Mouse (Mus musculus): ENCODE results near the gene Mtg1. TPM values are rescaled to one million over a fixed set of nuclear protein-coding genes. Genes with fewer than 3 reads are reported as not detected.

Mtg1 gene
- polyA plus RNA-seq, 1 experiment from 2014 or later = 20.7 TPM

DNA sequence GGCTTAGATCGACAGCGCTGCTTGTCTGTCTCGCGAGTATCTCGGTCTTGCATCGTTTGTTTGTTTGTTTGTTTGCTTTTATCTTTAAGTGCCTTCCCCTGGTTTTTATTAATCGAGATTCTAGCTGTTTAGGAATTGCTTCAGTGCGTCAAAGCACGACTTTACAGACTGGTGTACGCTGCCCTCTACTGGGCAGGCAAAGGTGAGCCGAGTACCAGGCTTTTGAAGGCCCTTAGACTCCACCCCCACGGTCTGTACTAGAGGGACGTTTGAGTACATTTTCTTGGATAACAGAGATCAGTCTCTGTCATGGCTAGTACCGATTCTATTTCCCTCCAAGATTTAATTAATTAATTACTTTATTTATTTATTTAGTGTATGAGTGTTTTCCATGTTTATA is 4.0 kb downstream of the Mtg1 start:
- WGBS = 4% methylated on average over 14 of the region's 14 CpGs
- Histone ChIP-seq H3K9me3 (ENCODE audit: low read length) (no peaks in the 10 kb centered on the region), H3K36me3 (ENCODE audit: insufficient read depth, low read length) (no peaks in the 10 kb centered on the region), H3K4me2 (replicated peaks; ENCODE audit: low read depth, low read length) (no peak overlapping the region), H3K9ac (replicated peaks; ENCODE audit: low read depth) (no peak overlapping the region), H3K4me1 (ENCODE audit: insufficient read depth, low read depth, low read length) (peaks cover 3% of the 10 kb centered on the region; the same call in 1 of the 2 replicates), H3K4me3 (ENCODE audit: low read depth, low read length) (no peak overlapping the region), H3K27ac (ENCODE audit: low read length) (no peak overlapping the region), H3K27me3 (replicated peaks; ENCODE audit: insufficient read depth, low read length) (no peaks in the 10 kb centered on the region)
- 0 out of 2 replicates have a peak, but pooled peaks have one; percentile 18 for ATAC-seq
- DNase-seq (ENCODE audit: low spot score) = peak; percentile 85
- TF ChIP-seq CTCF (IDR thresholded peaks at IDR 0.05) (peak; percentile 86), EP300 (IDR thresholded peaks at IDR 0.05) (no peak)

DNA sequence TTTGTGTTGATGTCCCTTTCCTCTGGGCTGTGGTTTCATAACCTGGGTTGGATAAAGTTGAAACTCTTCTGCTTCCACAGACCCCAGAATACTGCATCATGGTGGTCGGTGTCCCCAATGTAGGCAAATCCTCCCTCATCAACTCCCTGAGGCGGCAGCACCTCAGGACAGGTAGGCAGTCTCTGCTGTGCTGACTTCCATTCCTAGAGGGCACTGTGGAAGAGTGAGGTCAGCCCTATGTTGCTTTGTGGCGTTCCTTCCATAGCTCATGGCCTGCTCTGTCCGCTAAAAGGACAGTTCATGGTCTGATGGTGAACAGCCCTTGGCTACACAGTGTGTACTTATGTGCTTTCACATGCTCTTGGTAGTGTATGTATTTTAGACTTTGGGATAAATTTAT is 7.2 kb downstream of the Mtg1 start:
- H3K4me2 ChIP-seq (replicated peaks; ENCODE audit: low read depth, low read length) = no peak overlapping the region

DNA sequence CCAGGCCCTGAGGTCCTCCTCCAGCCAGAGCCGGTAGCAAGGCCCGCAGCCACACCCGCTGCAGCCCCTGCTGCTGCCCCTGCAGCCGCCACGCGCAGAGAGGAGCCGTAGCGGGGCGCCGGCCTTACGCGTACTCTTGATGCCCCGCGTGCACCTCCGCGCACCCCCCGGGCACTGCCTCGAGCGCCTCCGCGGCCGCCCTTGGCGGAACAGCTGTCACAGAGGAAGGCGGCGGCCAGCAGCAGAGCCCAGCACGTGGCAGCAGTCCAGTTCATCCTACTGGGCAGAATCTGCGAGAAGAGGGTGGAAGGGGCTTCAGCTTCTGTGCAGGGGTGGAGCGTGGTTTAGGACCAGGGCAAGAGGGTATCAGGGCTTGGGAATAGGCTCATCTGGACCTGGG is 16.0 kb downstream of the Mtg1 start:
- peak overlapping the region; percentile 32; the same call in 1 of the 2 replicates for H3K4me2 ChIP-seq (replicated peaks; ENCODE audit: low read depth, low read length)
- no peak overlapping the region for H3K27ac ChIP-seq (ENCODE audit: low read length)
- no peak overlapping the region for H3K4me3 ChIP-seq (ENCODE audit: low read depth, low read length)
- ATAC-seq (no peak), DNase-seq (ENCODE audit: low spot score) (no peak)
- no peaks in the 10 kb centered on the region for H3K9me3 ChIP-seq (ENCODE audit: low read length)
- peaks cover 20% of the 10 kb centered on the region; the same call in 1 of the 2 replicates for H3K27me3 ChIP-seq (replicated peaks; ENCODE audit: insufficient read depth, low read length)
- H3K4me1 ChIP-seq (ENCODE audit: insufficient read depth, low read depth, low read length) = no peaks in the 10 kb centered on the region
- 6% methylated on average over 28 of the region's 28 CpGs for WGBS
- no peak for TF ChIP-seq EP300 (IDR thresholded peaks at IDR 0.05)
- no peak for TF ChIP-seq CTCF (IDR thresholded peaks at IDR 0.05)
- no peaks in the 10 kb centered on the region for H3K36me3 ChIP-seq (ENCODE audit: insufficient read depth, low read length)
- H3K9ac ChIP-seq (replicated peaks; ENCODE audit: low read depth) = no peak overlapping the region

More for the DNA sequence above, 7.2 kb downstream of the Mtg1 start:
- TF ChIP-seq CTCF (IDR thresholded peaks at IDR 0.05) = no peak
- TF ChIP-seq EP300 (IDR thresholded peaks at IDR 0.05) = no peak
- no peaks in the 10 kb centered on the region for H3K36me3 ChIP-seq (ENCODE audit: insufficient read depth, low read length)
- no peak overlapping the region for H3K4me3 ChIP-seq (ENCODE audit: low read depth, low read length)
- 82% methylated on average over 4 of the region's 4 CpGs for WGBS
- no peak overlapping the region for H3K9ac ChIP-seq (replicated peaks; ENCODE audit: low read depth)
- ATAC-seq (no peak), DNase-seq (ENCODE audit: low spot score) (no peak)
- no peaks in the 10 kb centered on the region for H3K9me3 ChIP-seq (ENCODE audit: low read length)
- H3K4me1 ChIP-seq (ENCODE audit: insufficient read depth, low read depth, low read length) = no peaks in the 10 kb centered on the region
- no peaks in the 10 kb centered on the region for H3K27me3 ChIP-seq (replicated peaks; ENCODE audit: insufficient read depth, low read length)
- no peak overlapping the region for H3K27ac ChIP-seq (ENCODE audit: low read length)

DNA sequence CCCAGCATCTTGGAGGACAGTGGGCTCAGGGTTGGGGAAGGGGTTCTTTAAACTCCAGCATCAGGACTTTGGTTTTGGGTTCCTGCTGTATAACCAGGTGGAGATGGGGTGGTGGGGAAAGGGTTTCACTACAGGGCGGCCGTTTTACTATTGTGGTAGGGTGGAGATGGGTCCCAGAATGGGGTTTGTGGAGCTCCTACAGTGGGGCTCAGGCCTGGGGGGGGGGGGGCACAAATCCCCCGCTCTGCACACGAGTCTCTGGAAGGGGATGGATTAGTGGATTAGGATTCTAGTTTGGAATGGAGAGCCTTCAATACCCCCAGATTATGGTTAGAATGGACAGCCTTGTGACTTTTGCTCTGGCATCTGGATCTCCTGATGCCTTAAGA is 16.5 kb downstream of the Mtg1 start:
- H3K9me3 ChIP-seq (ENCODE audit: low read length) = no peaks in the 10 kb centered on the region
- H3K9ac ChIP-seq (replicated peaks; ENCODE audit: low read depth) = no peak overlapping the region
- no peak for TF ChIP-seq EP300 (IDR thresholded peaks at IDR 0.05)
- TF ChIP-seq CTCF (IDR thresholded peaks at IDR 0.05) = no peak
- ATAC-seq = no peak
- peaks cover 20% of the 10 kb centered on the region; the same call in 1 of the 2 replicates for H3K27me3 ChIP-seq (replicated peaks; ENCODE audit: insufficient read depth, low read length)
- H3K4me2 ChIP-seq (replicated peaks; ENCODE audit: low read depth, low read length) = no peak overlapping the region
- 22% methylated on average over 4 of the region's 4 CpGs for WGBS
- H3K36me3 ChIP-seq (ENCODE audit: insufficient read depth, low read length) = no peaks in the 10 kb centered on the region
- H3K27ac ChIP-seq (ENCODE audit: low read length) = no peak overlapping the region
- H3K4me3 ChIP-seq (ENCODE audit: low read depth, low read length) = no peak overlapping the region
- no peaks in the 10 kb centered on the region for H3K4me1 ChIP-seq (ENCODE audit: insufficient read depth, low read depth, low read length)
- DNase-seq (ENCODE audit: low spot score) = no peak

DNA sequence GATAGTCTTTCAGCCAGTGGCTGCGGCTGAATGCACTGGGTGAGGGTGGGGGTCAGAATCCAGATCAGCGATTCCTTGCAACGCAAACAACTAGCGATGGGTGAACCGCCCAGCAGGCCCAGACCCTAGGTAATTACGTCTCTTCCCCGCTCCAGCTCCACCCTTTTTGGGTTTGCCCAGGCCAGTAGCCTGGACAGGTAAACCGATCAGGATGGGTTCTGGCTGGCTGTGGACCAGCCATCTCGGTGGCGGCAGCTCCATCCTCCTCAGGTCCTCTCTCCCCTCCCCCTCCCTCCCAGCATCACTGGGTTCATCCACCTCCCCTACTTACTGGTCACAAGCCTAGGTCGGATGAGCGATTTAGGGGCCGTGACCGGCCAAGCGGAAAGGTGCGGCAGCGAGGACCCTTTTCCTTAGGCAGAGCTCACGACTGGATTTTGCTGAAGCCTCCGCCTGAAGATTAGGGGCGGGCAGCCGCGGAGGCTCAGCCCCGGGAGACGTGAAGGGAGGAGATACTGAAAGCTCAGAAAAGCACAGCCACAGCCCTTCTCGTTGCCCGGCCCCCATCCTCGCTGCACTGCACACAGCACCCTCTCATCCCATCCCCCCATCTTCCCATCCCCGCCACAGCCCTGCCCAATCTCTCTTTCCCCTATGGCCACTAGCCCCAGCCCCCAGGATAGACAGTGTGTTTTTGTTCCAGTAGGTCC is 17.0 kb downstream of the Mtg1 start, which contains the start of gene Sprn:
Gene Sprn, minus strand, starts transcription at position 660 of the 710 bp plus-strand sequence.
- DNase-seq (ENCODE audit: low spot score) (no peak), ATAC-seq (no peak)
- H3K4me1 ChIP-seq (ENCODE audit: insufficient read depth, low read depth, low read length) = no peaks in the 10 kb centered on the region
- WGBS = 4% methylated on average over 28 of the region's 28 CpGs
- H3K27ac ChIP-seq (ENCODE audit: low read length) = no peak within 1 kb of the TSS
- peaks cover 20% of the 10 kb centered on the region; the same call in 1 of the 2 replicates for H3K27me3 ChIP-seq (replicated peaks; ENCODE audit: insufficient read depth, low read length)
- H3K9me3 ChIP-seq (ENCODE audit: low read length) = no peaks in the 10 kb centered on the region
- no peaks in the 10 kb centered on the region for H3K36me3 ChIP-seq (ENCODE audit: insufficient read depth, low read length)
- no peak within 1 kb of the TSS for H3K4me3 ChIP-seq (ENCODE audit: low read depth, low read length)
- TF ChIP-seq EP300 (IDR thresholded peaks at IDR 0.05) (no peak), CTCF (IDR thresholded peaks at IDR 0.05) (no peak)
- no peak within 1 kb of the TSS for H3K9ac ChIP-seq (replicated peaks; ENCODE audit: low read depth)
- H3K4me2 ChIP-seq (replicated peaks; ENCODE audit: low read depth, low read length) = no peak within 1 kb of the TSS

DNA sequence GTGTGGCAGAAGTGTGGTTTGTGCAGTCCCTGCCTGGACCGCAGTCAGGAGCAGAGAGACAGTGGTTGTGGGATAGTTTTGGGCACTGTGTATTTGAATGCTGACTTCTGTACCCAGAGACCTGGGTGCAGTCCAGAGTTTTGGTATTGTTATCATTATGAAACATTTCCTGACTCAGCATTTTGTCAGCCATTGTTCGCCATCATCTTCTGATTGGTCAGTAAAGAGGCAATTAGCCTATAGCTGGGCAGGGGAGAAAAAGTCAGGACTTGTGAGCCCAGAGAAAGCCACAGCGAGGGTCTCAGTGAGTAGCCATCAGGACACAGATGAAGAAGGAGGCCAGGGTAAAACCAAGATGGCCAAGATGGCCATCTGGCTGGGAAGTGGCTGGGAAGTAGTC is 23.0 kb downstream of the Mtg1 start:
- Histone ChIP-seq H3K4me2 (replicated peaks; ENCODE audit: low read depth, low read length) (no peak overlapping the region), H3K4me3 (ENCODE audit: low read depth, low read length) (no peak overlapping the region), H3K9ac (replicated peaks; ENCODE audit: low read depth) (no peak overlapping the region), H3K9me3 (ENCODE audit: low read length) (no peaks in the 10 kb centered on the region), H3K27ac (ENCODE audit: low read length) (no peak overlapping the region), H3K27me3 (replicated peaks; ENCODE audit: insufficient read depth, low read length) (0 out of 2 replicates have a peak, but pooled peaks cover under 1% of the 10 kb centered on the region), H3K36me3 (ENCODE audit: insufficient read depth, low read length) (no peaks in the 10 kb centered on the region), H3K4me1 (ENCODE audit: insufficient read depth, low read depth, low read length) (no peaks in the 10 kb centered on the region)
- ATAC-seq (no peak), DNase-seq (ENCODE audit: low spot score) (no peak)
- TF ChIP-seq EP300 (IDR thresholded peaks at IDR 0.05) (no peak), CTCF (IDR thresholded peaks at IDR 0.05) (no peak)
- 69% methylated on average over 3 of the region's 3 CpGs for WGBS
